Mouse (Mus musculus): ENCODE results near the gene Bpifb9a. TPM values are rescaled to one million over a fixed set of nuclear protein-coding genes. Genes with fewer than 3 reads are reported as not detected.
"Not testable (repeated sequence)": the region's sequence is repeated elsewhere in the genome, so short reads cannot be mapped to it uniquely, and the experiment has no call there.

Gene Bpifb9a
- not detected in 2 replicates for polyA plus RNA-seq (2014; fragmentation: Nextera tagmentation; extraction: Ambion mirVana)

DNA sequence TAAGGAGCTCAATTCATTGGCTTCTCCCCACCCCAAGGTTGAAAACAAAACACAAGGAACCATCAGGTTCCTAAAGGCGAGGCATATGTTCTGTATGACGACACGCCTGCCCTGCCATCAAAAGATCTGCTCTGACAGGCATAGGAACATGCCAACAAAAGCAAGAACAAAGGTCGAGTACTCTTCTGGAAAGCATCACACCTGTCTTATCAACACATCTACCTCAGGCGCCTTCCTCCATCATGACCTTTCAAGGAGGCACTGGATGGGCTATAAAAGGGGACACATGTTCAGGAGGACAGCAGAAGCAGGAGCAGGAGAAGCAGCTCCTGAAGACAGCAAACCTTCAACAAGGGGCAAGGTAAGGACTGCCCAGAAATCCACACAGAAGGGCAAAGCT lies at the start of gene Bpifb9a:
Gene Bpifb9a (plus strand): TSS at position 301 of the 400 bp plus-strand sequence.
- not testable (repeated sequence) for H3K4me1 ChIP-seq (ENCODE audit: control insufficient read depth, insufficient read depth, low read length); H3K9ac ChIP-seq (replicated peaks; ENCODE audit: low read depth, low read length); ATAC-seq (ENCODE audit: insufficient number of reproducible peaks, insufficient read depth, low FRiP score, low read depth); H3K36me3 ChIP-seq (ENCODE audit: control insufficient read depth, insufficient read depth, low read length); H3K4me3 ChIP-seq (ENCODE audit: low read depth, low read length); H3K4me2 ChIP-seq (replicated peaks; ENCODE audit: low read depth, low read length); H3K27me3 ChIP-seq (ENCODE audit: control insufficient read depth, insufficient read depth, low read length); H3K27ac ChIP-seq (ENCODE audit: low read length); H3K9me3 ChIP-seq (ENCODE audit: control insufficient read depth, low read depth, low read length)
- WGBS = 78% methylated on average over 5 of the region's 5 CpGs

DNA sequence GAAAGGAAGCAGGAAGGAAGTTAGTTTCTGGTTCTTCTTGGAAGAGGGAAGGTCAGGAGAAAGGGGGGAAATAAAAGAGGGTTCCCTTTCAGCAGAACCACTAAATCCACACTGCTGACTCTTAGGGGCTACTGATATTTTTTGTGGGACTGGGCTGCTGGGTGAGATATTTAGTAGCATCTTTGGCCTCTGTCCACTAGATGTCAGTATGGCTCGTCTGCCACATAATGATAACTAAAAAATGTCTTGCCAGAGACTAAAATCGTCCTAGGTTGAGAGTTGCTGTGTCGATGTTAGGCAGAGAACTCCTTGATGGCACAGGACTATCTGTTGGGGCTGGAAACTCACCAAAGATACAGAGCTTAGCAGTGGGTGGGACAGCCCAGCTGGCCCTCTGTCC lies 48.5 kb upstream of the Bpifb9a start:
- no peak for ATAC-seq (ENCODE audit: insufficient number of reproducible peaks, insufficient read depth, low FRiP score, low read depth)
- H3K36me3 ChIP-seq (ENCODE audit: control insufficient read depth, insufficient read depth, low read length) = no peaks in the 10 kb centered on the region
- H3K4me1 ChIP-seq (ENCODE audit: control insufficient read depth, insufficient read depth, low read length) = 0 out of 2 replicates have a peak, but pooled peaks cover 3% of the 10 kb centered on the region
- no peaks in the 10 kb centered on the region for H3K27me3 ChIP-seq (ENCODE audit: control insufficient read depth, insufficient read depth, low read length)
- WGBS = 11% methylated on average over 3 of the region's 3 CpGs
- H3K27ac ChIP-seq (ENCODE audit: low read length) = no peak overlapping the region
- no peak overlapping the region for H3K9ac ChIP-seq (replicated peaks; ENCODE audit: low read depth, low read length)
- no peak overlapping the region for H3K4me3 ChIP-seq (ENCODE audit: low read depth, low read length)
- no peak overlapping the region for H3K4me2 ChIP-seq (replicated peaks; ENCODE audit: low read depth, low read length)
- H3K9me3 ChIP-seq (ENCODE audit: control insufficient read depth, low read depth, low read length) = no peaks in the 10 kb centered on the region

DNA sequence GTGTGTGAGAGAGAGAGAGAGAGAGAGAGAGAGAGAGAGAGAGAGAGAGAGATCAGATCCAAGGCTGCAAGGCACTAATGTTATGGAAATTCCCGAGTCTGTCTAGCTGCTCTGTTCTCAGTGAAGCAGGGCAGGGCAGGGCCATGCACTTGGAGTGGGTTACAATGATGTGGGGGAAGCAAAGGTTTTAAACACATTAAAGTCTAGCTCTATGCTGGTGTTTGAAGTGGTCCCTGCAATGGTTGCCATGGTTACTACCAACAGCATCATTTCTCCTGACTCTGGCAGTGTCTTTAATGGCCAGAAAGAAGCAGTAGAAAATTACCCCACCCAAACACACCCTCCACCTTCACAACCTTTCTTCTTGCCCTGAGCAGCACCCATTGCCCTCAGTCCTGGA lies 46.5 kb upstream of the Bpifb9a start:
- no peak overlapping the region for H3K9ac ChIP-seq (replicated peaks; ENCODE audit: low read depth, low read length)
- 0 out of 2 replicates have a peak, but pooled peaks cover 3% of the 10 kb centered on the region for H3K4me1 ChIP-seq (ENCODE audit: control insufficient read depth, insufficient read depth, low read length)
- no peak overlapping the region for H3K4me3 ChIP-seq (ENCODE audit: low read depth, low read length)
- 59% methylated on average over 1 of the region's 1 CpGs for WGBS
- H3K9me3 ChIP-seq (ENCODE audit: control insufficient read depth, low read depth, low read length) = no peaks in the 10 kb centered on the region
- ATAC-seq (ENCODE audit: insufficient number of reproducible peaks, insufficient read depth, low FRiP score, low read depth) = no peak
- H3K36me3 ChIP-seq (ENCODE audit: control insufficient read depth, insufficient read depth, low read length) = no peaks in the 10 kb centered on the region
- H3K27me3 ChIP-seq (ENCODE audit: control insufficient read depth, insufficient read depth, low read length) = no peaks in the 10 kb centered on the region
- no peak overlapping the region for H3K4me2 ChIP-seq (replicated peaks; ENCODE audit: low read depth, low read length)
- no peak overlapping the region for H3K27ac ChIP-seq (ENCODE audit: low read length)

DNA sequence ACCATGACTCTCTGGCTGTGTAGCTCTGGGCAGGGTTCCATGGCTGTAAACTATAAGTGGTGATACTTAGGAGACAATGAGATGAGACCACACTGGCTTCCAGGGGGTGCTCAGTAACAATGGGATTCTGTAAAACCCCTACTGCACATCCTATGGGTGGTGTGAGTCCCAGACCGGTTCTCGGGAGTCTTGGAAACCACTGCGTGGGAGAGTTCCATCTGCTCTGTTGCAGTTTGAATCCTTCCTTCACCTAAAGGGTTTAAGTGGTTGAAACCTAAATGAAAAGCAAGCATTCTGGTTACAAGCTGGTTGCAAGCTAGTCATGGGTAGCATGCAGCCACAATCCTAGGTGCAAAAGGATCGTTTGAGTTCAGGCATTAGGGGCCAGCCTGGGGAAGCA lies 45.8 kb upstream of the Bpifb9a start:
- H3K9ac ChIP-seq (replicated peaks; ENCODE audit: low read depth, low read length) = no peak overlapping the region
- H3K4me3 ChIP-seq (ENCODE audit: low read depth, low read length) = no peak overlapping the region
- WGBS = 81% methylated on average over 4 of the region's 4 CpGs
- H3K27me3 ChIP-seq (ENCODE audit: control insufficient read depth, insufficient read depth, low read length) = no peaks in the 10 kb centered on the region
- no peak overlapping the region for H3K4me2 ChIP-seq (replicated peaks; ENCODE audit: low read depth, low read length)
- H3K4me1 ChIP-seq (ENCODE audit: control insufficient read depth, insufficient read depth, low read length) = 0 out of 2 replicates have a peak, but pooled peaks cover 3% of the 10 kb centered on the region
- no peaks in the 10 kb centered on the region for H3K36me3 ChIP-seq (ENCODE audit: control insufficient read depth, insufficient read depth, low read length)
- no peak overlapping the region for H3K27ac ChIP-seq (ENCODE audit: low read length)
- H3K9me3 ChIP-seq (ENCODE audit: control insufficient read depth, low read depth, low read length) = no peaks in the 10 kb centered on the region
- ATAC-seq (ENCODE audit: insufficient number of reproducible peaks, insufficient read depth, low FRiP score, low read depth) = no peak

DNA sequence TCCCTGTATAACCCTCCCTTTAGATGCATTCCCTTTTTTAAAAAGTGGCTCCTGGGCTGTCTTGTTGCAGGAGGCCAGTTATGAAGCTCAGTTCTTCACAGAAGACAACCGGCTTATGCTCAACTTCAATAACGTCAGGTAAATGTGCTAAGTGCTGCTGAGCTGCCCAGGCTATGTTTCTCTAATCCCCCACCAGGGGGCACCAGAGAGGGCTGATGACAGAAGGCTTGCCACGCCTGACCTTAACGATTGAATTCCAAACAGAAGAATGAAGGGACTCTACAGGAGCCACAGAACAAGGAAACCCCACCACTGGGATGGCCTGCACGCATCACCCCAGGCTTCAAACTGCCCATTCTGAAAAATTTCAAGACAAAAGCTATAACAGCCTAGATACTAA lies 42.5 kb upstream of the Bpifb9a start:
- Histone ChIP-seq H3K36me3 (ENCODE audit: control insufficient read depth, insufficient read depth, low read length) (no peaks in the 10 kb centered on the region), H3K27ac (ENCODE audit: low read length) (no peak overlapping the region), H3K9me3 (ENCODE audit: control insufficient read depth, low read depth, low read length) (no peaks in the 10 kb centered on the region), H3K4me2 (replicated peaks; ENCODE audit: low read depth, low read length) (no peak overlapping the region), H3K4me3 (ENCODE audit: low read depth, low read length) (no peak overlapping the region), H3K27me3 (ENCODE audit: control insufficient read depth, insufficient read depth, low read length) (no peaks in the 10 kb centered on the region), H3K9ac (replicated peaks; ENCODE audit: low read depth, low read length) (no peak overlapping the region), H3K4me1 (ENCODE audit: control insufficient read depth, insufficient read depth, low read length) (no peaks in the 10 kb centered on the region)
- 13% methylated on average over 5 of the region's 5 CpGs for WGBS
- ATAC-seq (ENCODE audit: insufficient number of reproducible peaks, insufficient read depth, low FRiP score, low read depth) = peak; percentile 26; the same call in 1 of the 2 replicates

DNA sequence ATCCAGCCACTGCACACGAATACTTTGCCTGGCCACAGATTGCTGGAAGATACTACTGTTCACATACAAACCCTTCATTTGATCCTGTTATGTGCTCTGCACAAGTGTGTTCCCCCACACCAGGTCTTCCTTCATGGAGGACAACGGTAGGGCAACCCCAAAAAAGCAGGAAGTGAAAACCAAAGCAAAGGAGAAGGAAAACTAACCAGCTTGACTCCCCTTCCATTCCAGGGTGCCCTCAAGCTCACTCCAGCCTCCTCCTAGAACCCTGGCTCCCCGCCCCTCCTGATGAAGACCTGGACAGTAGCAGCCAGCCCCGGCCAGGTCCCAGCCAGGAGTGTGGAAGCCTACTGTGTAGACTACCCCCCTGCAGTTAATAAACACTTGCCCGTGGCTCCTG lies 37.7 kb upstream of the Bpifb9a start:
- Histone ChIP-seq H3K27ac (ENCODE audit: low read length) (no peak overlapping the region), H3K4me1 (ENCODE audit: control insufficient read depth, insufficient read depth, low read length) (peaks cover 8% of the 10 kb centered on the region; the same call in 1 of the 2 replicates), H3K27me3 (ENCODE audit: control insufficient read depth, insufficient read depth, low read length) (no peaks in the 10 kb centered on the region), H3K9me3 (ENCODE audit: control insufficient read depth, low read depth, low read length) (no peaks in the 10 kb centered on the region), H3K36me3 (ENCODE audit: control insufficient read depth, insufficient read depth, low read length) (no peaks in the 10 kb centered on the region), H3K4me3 (ENCODE audit: low read depth, low read length) (no peak overlapping the region), H3K9ac (replicated peaks; ENCODE audit: low read depth, low read length) (no peak overlapping the region), H3K4me2 (replicated peaks; ENCODE audit: low read depth, low read length) (no peak overlapping the region)
- WGBS = 80% methylated on average over 5 of the region's 5 CpGs
- no peak for ATAC-seq (ENCODE audit: insufficient number of reproducible peaks, insufficient read depth, low FRiP score, low read depth)

DNA sequence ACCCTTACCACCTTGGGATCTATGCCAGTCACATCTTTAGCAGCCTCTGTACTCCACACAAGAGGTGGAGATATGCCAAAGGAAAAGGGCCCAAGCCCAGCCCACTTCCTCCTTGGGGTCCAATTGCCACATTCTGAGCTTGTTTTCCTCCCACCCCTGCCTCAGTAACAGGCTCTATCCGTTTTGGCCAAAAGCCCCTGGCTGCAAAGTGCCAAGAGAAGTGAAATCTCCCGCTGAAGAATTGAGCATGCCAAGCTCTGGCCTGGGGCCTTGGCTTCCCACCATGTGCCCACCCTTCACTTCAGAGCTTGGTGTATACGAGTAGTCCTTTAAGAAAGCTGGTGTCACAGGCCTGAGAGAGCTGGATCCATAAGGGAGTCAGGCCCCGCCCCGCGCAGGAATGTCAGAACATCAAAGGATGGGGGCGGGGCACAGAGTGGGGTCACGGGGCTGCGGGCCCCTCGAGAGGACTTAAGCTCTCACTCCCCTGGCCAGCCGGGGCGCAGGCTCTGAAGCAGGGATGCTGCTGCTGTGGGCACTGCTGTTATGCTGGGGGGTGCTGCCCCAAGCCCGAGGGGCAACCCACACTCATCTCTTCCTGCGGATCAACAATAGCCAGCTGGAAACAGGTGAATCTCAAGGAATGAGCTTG lies 34.3 kb upstream of the Bpifb9a start, which contains the start of gene Bpifb5:
Gene Bpifb5 (plus strand): TSS at position 478 of the 652 bp plus-strand sequence.
- Histone ChIP-seq H3K4me2 (replicated peaks; ENCODE audit: low read depth, low read length) (no peak within 1 kb of the TSS), H3K36me3 (ENCODE audit: control insufficient read depth, insufficient read depth, low read length) (no peaks in the 10 kb centered on the region), H3K9ac (replicated peaks; ENCODE audit: low read depth, low read length) (no peak within 1 kb of the TSS), H3K27me3 (ENCODE audit: control insufficient read depth, insufficient read depth, low read length) (no peaks in the 10 kb centered on the region), H3K4me3 (ENCODE audit: low read depth, low read length) (no peak within 1 kb of the TSS), H3K4me1 (ENCODE audit: control insufficient read depth, insufficient read depth, low read length) (peaks cover 8% of the 10 kb centered on the region; the same call in 1 of the 2 replicates), H3K27ac (ENCODE audit: low read length) (no peak within 1 kb of the TSS), H3K9me3 (ENCODE audit: control insufficient read depth, low read depth, low read length) (no peaks in the 10 kb centered on the region)
- WGBS = 6% methylated on average over 14 of the region's 14 CpGs
- ATAC-seq (ENCODE audit: insufficient number of reproducible peaks, insufficient read depth, low FRiP score, low read depth) = peak; percentile 47; the same call in 1 of the 2 replicates

DNA sequence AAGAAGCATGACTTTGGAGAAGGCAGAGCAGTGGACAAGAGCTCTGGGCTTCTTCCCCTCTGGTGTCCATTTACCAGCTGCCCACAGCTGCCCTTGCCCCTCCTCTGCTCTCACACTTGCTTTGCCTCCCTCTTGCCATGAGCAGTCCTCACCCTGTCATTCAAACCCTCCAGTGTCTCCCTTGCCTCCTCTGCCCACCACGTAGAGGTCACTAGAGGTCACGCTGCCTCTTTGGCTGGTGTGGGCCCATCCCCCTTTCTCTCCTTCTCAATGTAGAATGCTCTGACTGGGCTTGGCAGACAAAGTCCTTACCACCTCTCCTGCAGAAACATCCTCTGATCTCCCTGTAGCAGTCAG lies 33.8 kb upstream of the Bpifb9a start:
- Histone ChIP-seq H3K4me2 (replicated peaks; ENCODE audit: low read depth, low read length) (no peak overlapping the region), H3K4me1 (ENCODE audit: control insufficient read depth, insufficient read depth, low read length) (peaks cover 8% of the 10 kb centered on the region; the same call in 1 of the 2 replicates), H3K27ac (ENCODE audit: low read length) (no peak overlapping the region), H3K36me3 (ENCODE audit: control insufficient read depth, insufficient read depth, low read length) (no peaks in the 10 kb centered on the region), H3K27me3 (ENCODE audit: control insufficient read depth, insufficient read depth, low read length) (no peaks in the 10 kb centered on the region), H3K9ac (replicated peaks; ENCODE audit: low read depth, low read length) (no peak overlapping the region), H3K9me3 (ENCODE audit: control insufficient read depth, low read depth, low read length) (no peaks in the 10 kb centered on the region), H3K4me3 (ENCODE audit: low read depth, low read length) (no peak overlapping the region)
- WGBS = 11% methylated on average over 2 of the region's 2 CpGs
- no peak for ATAC-seq (ENCODE audit: insufficient number of reproducible peaks, insufficient read depth, low FRiP score, low read depth)

DNA sequence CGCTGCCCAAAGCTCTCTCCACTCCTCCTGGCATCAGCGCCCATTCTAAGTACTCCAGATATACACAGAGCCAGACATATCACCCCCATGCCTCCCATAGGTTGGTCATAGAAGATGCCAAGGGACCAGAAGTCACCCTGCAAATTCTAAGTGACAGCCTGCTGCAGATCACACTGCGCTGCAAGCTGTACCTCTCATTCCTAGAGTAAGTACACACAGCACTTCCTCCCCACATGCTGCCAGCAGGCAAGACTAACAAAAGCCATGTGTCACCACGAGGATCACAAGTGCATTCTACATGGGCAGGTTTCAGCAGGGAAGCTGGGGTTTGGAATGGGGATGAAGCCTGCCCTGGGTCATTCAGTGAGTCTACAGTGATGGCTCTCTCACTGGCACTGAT lies 30.7 kb upstream of the Bpifb9a start:
- 74% methylated on average over 4 of the region's 4 CpGs for WGBS
- Histone ChIP-seq H3K27me3 (ENCODE audit: control insufficient read depth, insufficient read depth, low read length) (no peaks in the 10 kb centered on the region), H3K9me3 (ENCODE audit: control insufficient read depth, low read depth, low read length) (no peaks in the 10 kb centered on the region), H3K4me3 (ENCODE audit: low read depth, low read length) (no peak overlapping the region), H3K4me2 (replicated peaks; ENCODE audit: low read depth, low read length) (no peak overlapping the region), H3K27ac (ENCODE audit: low read length) (no peak overlapping the region), H3K36me3 (ENCODE audit: control insufficient read depth, insufficient read depth, low read length) (no peaks in the 10 kb centered on the region), H3K9ac (replicated peaks; ENCODE audit: low read depth, low read length) (no peak overlapping the region), H3K4me1 (ENCODE audit: control insufficient read depth, insufficient read depth, low read length) (peaks cover 8% of the 10 kb centered on the region; the same call in 1 of the 2 replicates)
- no peak for ATAC-seq (ENCODE audit: insufficient number of reproducible peaks, insufficient read depth, low FRiP score, low read depth)
